Mouse (Mus musculus): ENCODE measurements around the gene RPS10-NUDT3. TPM values are rescaled to one million over a fixed set of nuclear protein-coding genes. Genes with fewer than 3 reads are reported as not detected.

Gene RPS10-NUDT3
- polyA plus RNA-seq, 1 experiment: not detected

- no peaks in the 10 kb centered on the region for H3K36me3 ChIP-seq (ENCODE audit: control insufficient read depth)
- H3K27me3 ChIP-seq (ENCODE audit: control insufficient read depth): peaks cover 4% of the 10 kb centered on the region; the same call in 1 of the 2 replicates
- TF ChIP-seq GATA1 (IDR thresholded peaks at IDR 0.05; ENCODE audit: low read length) (no peak), TAL1 (IDR thresholded peaks at IDR 0.05; ENCODE audit: low read length) (no peak)
- H3K9me3 ChIP-seq (ENCODE audit: control insufficient read depth, low read length): no peaks in the 10 kb centered on the region
- H3K4me3 ChIP-seq (replicated peaks): no peak overlapping the region
- 0 out of 2 replicates have a peak, but pooled peaks cover 2% of the 10 kb centered on the region for H3K4me1 ChIP-seq (ENCODE audit: control insufficient read depth)
Measured at GRCm38 (mm10) chr17:27546574-27547085, 88.4 kb downstream of the RPS10-NUDT3 start.

DNA sequence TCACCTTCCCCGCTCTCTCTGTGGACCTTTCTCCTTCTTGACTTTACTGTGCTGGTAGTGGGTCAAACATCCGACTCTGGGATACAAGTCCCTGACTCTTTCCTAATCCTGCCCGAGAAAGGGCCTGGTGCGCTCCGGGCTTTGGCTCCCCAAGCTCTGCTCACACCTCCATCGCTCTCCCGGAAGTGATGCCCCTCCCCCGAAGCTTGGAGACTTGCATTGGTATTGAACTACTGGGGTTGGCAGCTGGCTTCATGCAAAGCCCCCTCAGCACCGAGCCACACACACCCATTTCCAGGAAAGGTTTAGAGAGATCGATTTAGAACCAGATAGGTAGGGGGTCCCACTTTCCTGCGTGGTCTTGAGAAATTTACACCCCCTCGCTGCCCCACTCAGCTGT, 89.0 kb downstream of the RPS10-NUDT3 start:
- TF ChIP-seq GATA1 (IDR thresholded peaks at IDR 0.05; ENCODE audit: low read length): no peak
- H3K4me1 ChIP-seq (ENCODE audit: control insufficient read depth): 0 out of 2 replicates have a peak, but pooled peaks cover 2% of the 10 kb centered on the region
- no peak overlapping the region for H3K4me3 ChIP-seq (replicated peaks)

DNA sequence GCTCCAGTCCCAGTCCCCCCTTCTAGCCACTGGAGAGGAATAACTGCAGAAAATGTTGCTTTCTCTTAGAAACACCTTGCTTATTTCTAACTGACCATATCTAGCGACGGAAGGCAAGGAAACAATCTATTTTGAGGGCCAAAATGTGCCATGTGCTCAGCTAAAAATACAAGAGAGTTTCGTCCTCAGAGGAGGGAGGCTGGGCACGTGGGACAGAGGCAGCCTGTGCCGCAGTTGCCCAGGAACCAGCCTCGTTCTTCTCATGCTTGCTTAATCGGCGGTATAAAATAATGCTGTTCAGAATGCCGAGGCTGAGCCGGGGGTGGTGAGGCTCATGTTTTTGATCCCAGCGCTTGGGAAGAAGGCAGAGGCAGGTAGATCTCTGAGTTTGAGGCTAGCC, 90.5 kb downstream of the RPS10-NUDT3 start:
- Histone ChIP-seq H3K4me1 (ENCODE audit: control insufficient read depth) (0 out of 2 replicates have a peak, but pooled peaks cover 2% of the 10 kb centered on the region), H3K36me3 (ENCODE audit: control insufficient read depth) (no peaks in the 10 kb centered on the region), H3K27me3 (ENCODE audit: control insufficient read depth) (peaks cover 4% of the 10 kb centered on the region; the same call in 1 of the 2 replicates), H3K4me3 (replicated peaks) (no peak overlapping the region), H3K9me3 (ENCODE audit: control insufficient read depth, low read length) (no peaks in the 10 kb centered on the region)
- TF ChIP-seq TAL1 (IDR thresholded peaks at IDR 0.05; ENCODE audit: low read length) (no peak), GATA1 (IDR thresholded peaks at IDR 0.05; ENCODE audit: low read length) (no peak)

More for the DNA sequence above, 89.0 kb downstream of the RPS10-NUDT3 start:
- Histone ChIP-seq H3K27me3 (ENCODE audit: control insufficient read depth) (peaks cover 4% of the 10 kb centered on the region; the same call in 1 of the 2 replicates), H3K9me3 (ENCODE audit: control insufficient read depth, low read length) (no peaks in the 10 kb centered on the region), H3K36me3 (ENCODE audit: control insufficient read depth) (no peaks in the 10 kb centered on the region)

GRCm38 (mm10) chr17:27541984-27542383, 93.0 kb downstream of the RPS10-NUDT3 start:
- peaks cover 4% of the 10 kb centered on the region; the same call in 1 of the 2 replicates for H3K27me3 ChIP-seq (ENCODE audit: control insufficient read depth)
- no peaks in the 10 kb centered on the region for H3K4me1 ChIP-seq (ENCODE audit: control insufficient read depth)
- H3K4me3 ChIP-seq (replicated peaks): no peak overlapping the region
- H3K9me3 ChIP-seq (ENCODE audit: control insufficient read depth, low read length): no peaks in the 10 kb centered on the region
- no peaks in the 10 kb centered on the region for H3K36me3 ChIP-seq (ENCODE audit: control insufficient read depth)
- TF ChIP-seq TAL1 (IDR thresholded peaks at IDR 0.05; ENCODE audit: low read length): no peak

DNA sequence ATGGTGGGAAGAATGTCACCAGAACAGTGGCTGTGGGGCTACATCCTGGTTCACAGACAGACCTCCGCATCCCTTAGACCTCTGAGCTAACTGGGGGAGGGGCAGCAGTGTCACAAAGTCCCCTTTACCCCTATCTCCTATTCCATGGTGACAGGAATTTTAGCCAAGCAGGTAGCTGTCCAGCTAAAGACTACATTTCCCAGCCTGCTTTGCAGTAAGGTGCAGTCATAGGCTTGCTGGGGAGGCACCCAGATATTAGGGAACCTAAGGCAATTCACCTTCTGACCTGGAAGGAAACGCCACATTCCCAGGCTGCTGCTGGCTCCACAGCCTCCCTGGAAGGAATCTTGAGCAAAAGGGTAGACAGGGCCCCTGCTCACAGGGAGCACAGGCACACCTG, 93.8 kb downstream of the RPS10-NUDT3 start:
- Histone ChIP-seq H3K27me3 (ENCODE audit: control insufficient read depth) (peaks cover 9% of the 10 kb centered on the region), H3K4me1 (ENCODE audit: control insufficient read depth) (no peaks in the 10 kb centered on the region), H3K36me3 (ENCODE audit: control insufficient read depth) (no peaks in the 10 kb centered on the region), H3K4me3 (replicated peaks) (no peak overlapping the region), H3K9me3 (ENCODE audit: control insufficient read depth, low read length) (no peaks in the 10 kb centered on the region)
- TF ChIP-seq TAL1 (IDR thresholded peaks at IDR 0.05; ENCODE audit: low read length) (no peak), GATA1 (IDR thresholded peaks at IDR 0.05; ENCODE audit: low read length) (no peak)

DNA sequence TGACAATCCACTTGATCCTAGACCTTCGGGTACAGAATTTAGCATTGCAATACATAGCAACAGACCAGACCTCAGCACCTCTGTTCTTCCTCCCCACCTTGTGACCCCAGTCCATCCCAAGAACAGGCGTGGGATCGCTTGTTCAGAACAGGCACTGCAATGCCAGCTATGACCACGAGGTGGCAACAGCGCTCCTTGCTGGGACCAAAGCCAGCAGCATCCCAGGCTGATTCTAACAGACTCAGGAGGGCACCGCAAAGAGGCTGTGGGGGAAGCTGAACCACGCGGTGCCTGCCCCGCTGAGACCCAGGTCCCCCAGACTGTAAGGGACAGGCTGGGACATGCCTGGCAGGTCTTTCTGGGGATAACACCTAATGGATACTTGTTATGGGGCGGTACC, 100.3 kb downstream of the RPS10-NUDT3 start:
- Histone ChIP-seq H3K27me3 (ENCODE audit: control insufficient read depth) (peaks cover 6% of the 10 kb centered on the region), H3K4me3 (replicated peaks) (no peak overlapping the region), H3K4me1 (ENCODE audit: control insufficient read depth) (peaks cover 15% of the 10 kb centered on the region), H3K9me3 (ENCODE audit: control insufficient read depth, low read length) (peaks cover 15% of the 10 kb centered on the region), H3K36me3 (ENCODE audit: control insufficient read depth) (no peaks in the 10 kb centered on the region)
- no peak for TF ChIP-seq GATA1 (IDR thresholded peaks at IDR 0.05; ENCODE audit: low read length)
- no peak for TF ChIP-seq TAL1 (IDR thresholded peaks at IDR 0.05; ENCODE audit: low read length)

DNA sequence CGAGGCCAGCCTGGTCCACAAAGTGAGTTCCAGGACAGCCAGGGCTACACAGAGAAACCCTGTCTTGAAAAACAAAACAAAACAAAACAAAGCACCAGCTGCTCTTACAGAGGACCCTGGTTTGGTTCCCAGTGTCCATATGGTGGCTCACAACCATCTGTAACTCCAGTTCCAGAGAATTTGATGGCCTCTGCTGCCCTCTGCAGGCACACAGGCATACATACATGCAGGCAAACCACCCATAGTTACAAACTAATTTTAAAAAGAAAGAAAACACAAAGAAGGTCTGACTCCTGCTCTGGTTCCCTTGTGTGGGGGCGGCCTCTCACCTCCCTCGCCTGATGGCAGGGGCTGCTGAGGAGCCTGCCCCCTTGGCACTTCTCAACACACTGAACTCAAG, 101.7 kb downstream of the RPS10-NUDT3 start:
- Histone ChIP-seq H3K36me3 (ENCODE audit: control insufficient read depth) (no peaks in the 10 kb centered on the region), H3K27me3 (ENCODE audit: control insufficient read depth) (peaks cover 6% of the 10 kb centered on the region), H3K4me3 (replicated peaks) (no peak overlapping the region), H3K4me1 (ENCODE audit: control insufficient read depth) (peaks cover 15% of the 10 kb centered on the region), H3K9me3 (ENCODE audit: control insufficient read depth, low read length) (peaks cover 15% of the 10 kb centered on the region)
- TF ChIP-seq TAL1 (IDR thresholded peaks at IDR 0.05; ENCODE audit: low read length) (no peak), GATA1 (IDR thresholded peaks at IDR 0.05; ENCODE audit: low read length) (no peak)

DNA sequence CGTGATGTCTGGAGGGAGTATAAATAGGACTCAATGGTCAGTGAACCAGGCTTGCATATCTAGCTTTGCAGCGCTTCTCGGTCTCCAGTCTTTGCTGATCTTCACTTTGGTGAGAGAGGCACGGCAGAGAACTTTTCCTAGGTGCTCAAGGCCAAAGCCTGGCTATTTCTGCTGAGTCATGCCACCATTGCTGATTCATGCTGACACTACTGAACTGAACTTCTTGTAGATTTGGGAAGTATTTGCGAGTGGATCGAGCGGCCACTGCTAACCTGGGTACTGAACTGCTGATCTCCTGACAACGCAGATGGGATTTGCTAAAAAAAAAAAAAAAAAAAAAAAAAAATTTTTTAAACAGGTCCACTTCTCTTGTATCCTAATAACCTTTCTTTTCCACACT, 102.9 kb downstream of the RPS10-NUDT3 start:
- peaks cover 15% of the 10 kb centered on the region for H3K4me1 ChIP-seq (ENCODE audit: control insufficient read depth)
- no peaks in the 10 kb centered on the region for H3K36me3 ChIP-seq (ENCODE audit: control insufficient read depth)
- TF ChIP-seq GATA1 (IDR thresholded peaks at IDR 0.05; ENCODE audit: low read length): no peak
- TF ChIP-seq TAL1 (IDR thresholded peaks at IDR 0.05; ENCODE audit: low read length): no peak
- H3K9me3 ChIP-seq (ENCODE audit: control insufficient read depth, low read length): peaks cover 15% of the 10 kb centered on the region
- no peak overlapping the region for H3K4me3 ChIP-seq (replicated peaks)
- peaks cover 6% of the 10 kb centered on the region for H3K27me3 ChIP-seq (ENCODE audit: control insufficient read depth)

Other genes with a start within 250 kb of the RPS10-NUDT3 start
- not detected in 2 replicates for gene Grm4, start 113.8 kb downstream of the RPS10-NUDT3 start, polyA plus RNA-seq (2012)
- 57.3 and 59.4 TPM in 2 replicates for gene Hmga1, start 78.7 kb downstream of the RPS10-NUDT3 start, polyA plus RNA-seq (2012)
- gene AI413582, start 69.5 kb downstream of the RPS10-NUDT3 start, polyA plus RNA-seq (2012): 3.6 and 3.7 TPM in 2 replicates
- 5.1 and 6.4 TPM in 2 replicates for gene Nudt3, start 11.7 kb downstream of the RPS10-NUDT3 start, polyA plus RNA-seq (2012)
- gene Rps10, start 1.4 kb upstream of the RPS10-NUDT3 start, polyA plus RNA-seq (2012): 265 and 292 TPM in 2 replicates
- gene Pacsin1, start 20.3 kb upstream of the RPS10-NUDT3 start, polyA plus RNA-seq (2012): 0.01 TPM in 1 of 2 replicates, not detected in the other
- gene Spdef, start 93.7 kb upstream of the RPS10-NUDT3 start, polyA plus RNA-seq (2012): 0.07 TPM in 1 of 2 replicates, not detected in the other
- 10.7 and 13.7 TPM in 2 replicates for gene D17Wsu92e, start 185.4 kb upstream of the RPS10-NUDT3 start, polyA plus RNA-seq (2012)
- gene Snrpc, start 202.9 kb upstream of the RPS10-NUDT3 start, polyA plus RNA-seq (2012): 50.6 and 57.6 TPM in 2 replicates
- gene Uhrf1bp1, start 221.2 kb upstream of the RPS10-NUDT3 start, polyA plus RNA-seq (2012): 0.19 and 0.25 TPM in 2 replicates

Measured in erythroblast, embryonic 14.5 days (primary cell).